ENCODE assay signal across 13 mouse cellular contexts in the genomic region with DNA sequence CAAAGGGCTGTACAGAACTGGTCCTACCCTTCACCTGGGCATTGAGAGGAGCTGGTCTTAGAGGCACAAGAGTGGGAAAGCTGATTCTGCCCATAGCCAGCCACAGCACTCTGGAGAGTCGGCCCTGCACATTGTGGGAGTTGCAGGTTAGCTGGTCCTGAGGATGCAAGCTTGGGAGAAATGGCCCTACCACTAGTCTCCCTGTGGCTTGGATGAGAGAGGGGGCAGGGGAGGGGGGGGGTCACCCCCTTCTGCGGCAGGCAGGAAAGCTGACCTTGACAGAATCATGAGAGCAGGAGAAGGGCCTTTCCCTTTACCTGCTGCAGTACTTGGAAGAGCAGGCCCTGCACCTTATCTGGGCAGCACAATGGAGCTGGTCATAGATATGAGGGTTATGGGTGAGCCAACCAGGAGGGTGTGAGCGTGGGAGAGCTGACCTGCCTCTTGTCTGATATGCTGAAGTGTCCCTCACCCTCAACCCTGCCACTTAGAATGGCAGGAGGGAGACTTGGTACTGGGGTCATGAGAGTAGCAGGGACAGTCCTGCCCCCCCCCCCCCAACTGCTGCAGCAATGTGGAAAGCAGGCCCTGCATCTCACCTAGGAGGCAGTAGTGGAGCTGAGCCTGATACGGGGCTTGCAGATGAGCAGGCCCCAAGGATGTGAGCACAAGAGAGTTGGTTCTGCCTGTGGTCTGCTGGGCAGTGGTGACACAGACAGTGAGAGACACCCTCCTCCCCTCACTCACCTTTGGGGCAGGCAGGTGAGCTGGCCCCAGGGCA. TPM values are rescaled to one million over a fixed set of nuclear protein-coding genes. Genes with fewer than 3 reads are reported as not detected.
DNase-seq lines count a peak whose midpoint lies in the region; ATAC-seq and TF ChIP-seq lines count a peak whose summit lies in the region.
"Had no signal": no experiment of that assay in that cellular context is flagged by ENCODE, and none has a peak within 500 bp of the region (broad histone marks: within the 10 kb centered on the region; RNA-seq: fewer than 3 reads in every experiment).

No protein-coding gene starts in this region.

- H3K27me3 ChIP-seq in heart, embryonic 16.5 days (ENCODE audit: control insufficient read depth, insufficient read depth, low read length), result no peaks in the 10 kb centered on the region
- no peaks in the 10 kb centered on the region for H3K27me3 ChIP-seq in G1E (ENCODE audit: insufficient read depth, low read length)
- no peaks in the 10 kb centered on the region for H3K27me3 ChIP-seq in liver, embryonic 14.5 days (ENCODE audit: control insufficient read depth, insufficient read depth, low read length)
- H3K27me3 ChIP-seq: neural tube, embryonic 12.5 days had no signal

- H3K27ac ChIP-seq in heart, embryonic 16.5 days (ENCODE audit: low read length), result no peak overlapping the region
- H3K27ac ChIP-seq in liver, embryonic 14.5 days, result peak overlapping the region; percentile 72
- H3K27ac ChIP-seq: kidney, postnatal 0 days; neural tube, embryonic 12.5 days had no signal

- no peak for DNase-seq in heart, postnatal 36 days
- DNase-seq in G1E (ENCODE audit: low spot score), result no peak
- DNase-seq in c-Kit-positive CD71-positive TER-119-positive erythroid progenitor cells, embryonic 14.5 days (ENCODE audit: low spot score), result peak; percentile 81
- peak; percentile 78 to 81 (median 79) for DNase-seq in liver, embryonic 14.5 days (ENCODE audit: low read depth in 3 of 3, low spot score in 3 of 3)
- no peak for DNase-seq in right cerebral cortex, adult 2 months (ENCODE audit: low spot score in 2 of 2)
- no peak for DNase-seq in kidney, postnatal 36 days
- DNase-seq: lung, postnatal 4 days had no signal

- no peaks in the 10 kb centered on the region for H3K4me1 ChIP-seq in heart, embryonic 16.5 days (ENCODE audit: control insufficient read depth, insufficient read depth, low read length)
- peaks cover 50% of the 10 kb centered on the region for H3K4me1 ChIP-seq in G1E (ENCODE audit: insufficient read depth, low read depth, low read length)
- H3K4me1 ChIP-seq in liver, embryonic 14.5 days (replicated peaks; ENCODE audit: control insufficient read depth in 2 of 2, insufficient read depth in 2 of 2, low read length in 1 of 2), result peaks cover 34 to 46% of the 10 kb centered on the region in 2 experiments
- H3K4me1 ChIP-seq: neural tube, embryonic 12.5 days had no signal

- no peaks in the 10 kb centered on the region for H3K36me3 ChIP-seq in heart, embryonic 16.5 days (ENCODE audit: control insufficient read depth, insufficient read depth)
- no peaks in the 10 kb centered on the region for H3K36me3 ChIP-seq in G1E (replicated peaks)
- no peaks in the 10 kb centered on the region for H3K36me3 ChIP-seq in liver, embryonic 14.5 days (replicated peaks; ENCODE audit: control insufficient read depth, insufficient read depth, low read depth)
- H3K36me3 ChIP-seq: neural tube, embryonic 12.5 days had no signal

- 0 out of 2 replicates have a peak, but pooled peaks have one; percentile 6 for ATAC-seq in heart, embryonic 16.5 days (replicated peaks; ENCODE audit: extremely low read depth, insufficient read depth, low FRiP score)
- peak; percentile 65 for ATAC-seq in G1E (ENCODE audit: extremely low read depth, insufficient number of reproducible peaks, low FRiP score, poor library complexity, severe bottlenecking)
- ATAC-seq in liver, embryonic 14.5 days (ENCODE audit: insufficient read depth), result peak; percentile 90
- no peak for ATAC-seq in inflammation-experienced regulatory T-cells, adult 6 months

- H3K4me2 ChIP-seq in heart, embryonic 16.5 days (ENCODE audit: low read depth, low read length), result no peak overlapping the region
- peak overlapping the region; percentile 40 for H3K4me2 ChIP-seq in liver, embryonic 14.5 days (ENCODE audit: low read depth)
- H3K4me2 ChIP-seq: neural tube, embryonic 12.5 days had no signal

- no peaks in the 10 kb centered on the region for H3K9me3 ChIP-seq in heart, embryonic 16.5 days (replicated peaks; ENCODE audit: control insufficient read depth, low read length)
- H3K9me3 ChIP-seq in G1E (replicated peaks), result no peaks in the 10 kb centered on the region
- H3K9me3 ChIP-seq in liver, embryonic 14.5 days (ENCODE audit: control insufficient read depth, low read length), result no peaks in the 10 kb centered on the region
- H3K9me3 ChIP-seq: neural tube, embryonic 12.5 days had no signal

- TF ChIP-seq CTCF in G1E (IDR thresholded peaks at IDR 0.05; ENCODE audit: low read depth, low read length), result no peak
- peak; percentile 30; the same call in 1 of the 2 replicates for TF ChIP-seq CTCF in liver, embryonic 14.5 days (IDR thresholded peaks at IDR 0.05; ENCODE audit: low read depth)

- 63% methylated on average over 4 of the region's 4 CpGs for WGBS in heart, embryonic 16.5 days
- WGBS in liver, embryonic 14.5 days (ENCODE audit: insufficient replicate concordance), result 17% methylated on average over 4 of the region's 4 CpGs

- TF ChIP-seq EP300 in liver, embryonic 14.5 days (IDR thresholded peaks at IDR 0.05; ENCODE audit: low read depth), result peak; percentile 90

- H3K9ac ChIP-seq in heart, embryonic 16.5 days (ENCODE audit: low read length), result no peak overlapping the region
- H3K9ac ChIP-seq in liver, embryonic 14.5 days (replicated peaks), result peak overlapping the region; percentile 36
- H3K9ac ChIP-seq: neural tube, embryonic 12.5 days had no signal

- intact Hi-C loops in heart, postnatal 36 days (cut with DNase I), result no loop called here

- no peak overlapping the region for H3K4me3 ChIP-seq in heart, embryonic 16.5 days (ENCODE audit: low read length)
- H3K4me3 ChIP-seq in G1E (ENCODE audit: low read depth, low read length), result peak overlapping the region; percentile 52; the same call in 1 of the 2 replicates
- no peak overlapping the region for H3K4me3 ChIP-seq in liver, embryonic 14.5 days (ENCODE audit: insufficient read depth in 1 of 2, low read depth in 2 of 2, low read length in 2 of 2)
- H3K4me3 ChIP-seq: neural tube, embryonic 12.5 days had no signal

RNA-seq across cellular contexts. Expression of a gene that starts 11.9 kb away (rescaled TPM):
- 0.14 and 0.15 TPM in 2 replicates for polyA plus RNA-seq in heart, embryonic 16.5 days (2015; fragmentation: Nextera tagmentation; extraction: Ambion mirVana)
- total RNA-seq in heart, postnatal 36 days (2021), result not detected
- total RNA-seq in G1E (2014; fragmentation: Nextera tagmentation) (3.1 and 5.5 TPM in 2 replicates), G1E (2017) (2.8 and 3.1 TPM in 2 replicates)
- polyA plus RNA-seq in G1E (2012), result 0.08 TPM in 1 of 2 replicates, not detected in the other
- polyA plus RNA-seq in liver, embryonic 14.5 days (2012; rRNA removed), result 0.88 and 1.4 TPM in 2 replicates
- polyA plus RNA-seq in liver, embryonic 14.5 days (2014; fragmentation: Nextera tagmentation; extraction: Ambion mirVana), result 3.9 and 5.8 TPM in 2 replicates
- not detected for polyA plus RNA-seq in inflammation-experienced regulatory T-cells, adult 6 months (2017; shearing (Covaris generic))
- total RNA-seq: granulocyte monocyte progenitor cell, adult 5-6 weeks; left cerebral cortex, postnatal 10 days had no signal
- polyA plus RNA-seq: kidney, postnatal 0 days had no signal

Comparison
In these comparisons a context has a peak if more than half of its experiments do, and no peak if none do; other contexts are left out.
1. DNase-seq: peak in c-Kit-positive CD71-positive TER-119-positive erythroid progenitor cells, embryonic 14.5 days (single experiment) and liver, embryonic 14.5 days (3 of 3); none in heart, postnatal 36 days (0 of 2), G1E (single experiment), right cerebral cortex, adult 2 months (0 of 2) and kidney, postnatal 36 days (0 of 2).